Mouse (Mus musculus): ENCODE results near the gene Syne4. TPM values are rescaled to one million over a fixed set of nuclear protein-coding genes. Genes with fewer than 3 reads are reported as not detected.
A peak's percentile ranks its signal among the peaks of the same experiment; 100 is the strongest.

The Syne4 gene
- 36.9 and 39.2 TPM in 2 replicates for polyA plus RNA-seq (2016; fragmentation: Nextera tagmentation; extraction: Ambion mirVana)

DNA sequence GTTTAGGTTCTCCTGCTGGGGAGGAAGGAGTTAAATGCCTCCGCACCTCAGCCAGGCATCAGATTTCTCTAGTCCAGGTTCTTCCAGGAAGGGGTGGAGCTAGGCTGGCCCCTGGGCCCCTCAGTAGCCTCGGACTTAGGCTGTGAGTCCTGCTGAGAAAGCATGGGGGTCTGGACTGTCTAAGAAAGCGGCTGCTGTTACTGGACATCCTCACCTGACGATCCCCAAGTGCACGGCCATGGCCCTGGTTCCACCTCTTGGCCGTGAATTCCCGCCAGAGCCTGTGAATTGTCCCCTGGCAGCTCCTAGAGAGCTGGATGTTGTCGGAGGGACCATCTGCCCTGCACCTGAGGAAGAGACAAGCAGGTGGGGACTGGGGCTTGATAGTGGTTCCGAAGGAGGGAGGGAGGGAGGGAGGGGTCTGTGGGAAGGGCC, at the start of gene Syne4:
Gene Syne4 (plus strand): TSS at position 87 of the 435 bp plus-strand sequence.
- no peak for ATAC-seq (ENCODE audit: low FRiP score)
- peaks cover 20% of the 10 kb centered on the region for H3K36me3 ChIP-seq
- H3K4me1 ChIP-seq: peaks cover 10% of the 10 kb centered on the region; the same call in 1 of the 2 replicates
- H3K9me3 ChIP-seq (replicated peaks): no peaks in the 10 kb centered on the region
- H3K27ac ChIP-seq: no peak within 1 kb of the TSS
- peak within 1 kb of the TSS; percentile 27 for H3K4me3 ChIP-seq
- H3K27me3 ChIP-seq: no peaks in the 10 kb centered on the region
- H3K9ac ChIP-seq: peak within 1 kb of the TSS; percentile 46; the same call in 1 of the 2 replicates
- peak within 1 kb of the TSS; percentile 43 for H3K4me2 ChIP-seq (replicated peaks)
- 2% methylated on average over 9 of the region's 9 CpGs for WGBS

DNA sequence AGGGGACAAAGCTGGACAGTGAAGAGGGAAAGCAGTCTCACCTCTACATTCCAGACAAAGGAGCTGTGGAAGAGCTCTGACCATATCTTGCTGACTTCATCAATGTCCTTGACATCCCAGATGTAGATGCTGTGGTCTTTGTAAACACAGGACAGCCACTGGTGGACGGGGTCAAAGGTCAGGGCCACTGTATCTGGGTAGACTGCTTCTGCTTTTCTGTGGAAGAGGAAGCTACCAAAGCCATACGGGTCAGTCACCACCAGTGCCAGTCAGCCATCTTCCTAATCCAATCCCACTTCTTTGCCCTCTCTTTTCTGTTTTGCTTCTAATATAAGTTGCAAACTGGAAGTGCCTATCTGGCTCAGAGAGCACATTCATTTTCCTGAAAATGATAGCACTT, 49.6 kb upstream of the Syne4 start:
- Histone ChIP-seq H3K27ac (no peak overlapping the region), H3K27me3 (no peaks in the 10 kb centered on the region), H3K4me3 (no peak overlapping the region), H3K36me3 (peaks cover 29% of the 10 kb centered on the region), H3K4me1 (no peaks in the 10 kb centered on the region), H3K4me2 (replicated peaks) (no peak overlapping the region), H3K9me3 (replicated peaks) (no peaks in the 10 kb centered on the region), H3K9ac (no peak overlapping the region)
- no peak for ATAC-seq (ENCODE audit: low FRiP score)
- WGBS: 85% methylated on average over 2 of the region's 2 CpGs

GRCm38 (mm10) chr7:30265531-30265930, 49.1 kb upstream of the Syne4 start:
- H3K4me3 ChIP-seq: no peak overlapping the region
- H3K9me3 ChIP-seq (replicated peaks): no peaks in the 10 kb centered on the region
- WGBS: 98% methylated on average over 5 of the region's 5 CpGs
- no peak overlapping the region for H3K27ac ChIP-seq
- no peak overlapping the region for H3K9ac ChIP-seq
- H3K4me1 ChIP-seq: no peaks in the 10 kb centered on the region
- H3K4me2 ChIP-seq (replicated peaks): no peak overlapping the region
- H3K36me3 ChIP-seq: peaks cover 32% of the 10 kb centered on the region
- H3K27me3 ChIP-seq: no peaks in the 10 kb centered on the region
- no peak for ATAC-seq (ENCODE audit: low FRiP score)

- no peaks in the 10 kb centered on the region for H3K27me3 ChIP-seq
- no peak overlapping the region for H3K27ac ChIP-seq
- H3K4me2 ChIP-seq (replicated peaks): no peak overlapping the region
- no peak overlapping the region for H3K4me3 ChIP-seq
- H3K4me1 ChIP-seq: no peaks in the 10 kb centered on the region
- peaks cover 36% of the 10 kb centered on the region for H3K36me3 ChIP-seq
- ATAC-seq (ENCODE audit: low FRiP score): no peak
- WGBS: 94% methylated on average over 7 of the region's 7 CpGs
- no peaks in the 10 kb centered on the region for H3K9me3 ChIP-seq (replicated peaks)
- no peak overlapping the region for H3K9ac ChIP-seq
These were observed 48.7 kb upstream of the Syne4 start for GRCm38 (mm10) chr7:30265935-30266334.

DNA sequence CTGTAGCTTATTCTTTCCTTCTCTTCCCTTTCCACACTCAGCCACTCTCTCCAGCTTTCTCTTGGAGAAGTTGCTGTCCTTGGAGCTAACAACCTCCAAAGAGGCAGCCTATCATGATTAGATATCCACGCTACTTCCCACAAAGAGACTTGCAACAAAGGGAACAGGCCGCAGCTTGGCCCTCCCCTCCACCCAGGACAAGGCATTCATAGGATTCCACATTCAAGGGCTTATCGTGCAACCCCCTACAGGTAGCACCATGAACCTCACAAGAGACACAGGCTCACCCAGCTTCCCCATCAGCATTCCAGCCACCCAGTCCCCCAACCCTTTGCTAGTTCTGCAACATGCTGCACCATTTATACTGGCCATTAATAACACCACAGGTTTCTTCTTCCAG, 47.8 kb upstream of the Syne4 start:
- Histone ChIP-seq H3K9me3 (replicated peaks) (no peaks in the 10 kb centered on the region), H3K4me2 (replicated peaks) (no peak overlapping the region), H3K9ac (no peak overlapping the region), H3K36me3 (peaks cover 28% of the 10 kb centered on the region), H3K4me1 (no peaks in the 10 kb centered on the region), H3K27ac (no peak overlapping the region), H3K4me3 (no peak overlapping the region), H3K27me3 (no peaks in the 10 kb centered on the region)
- ATAC-seq (ENCODE audit: low FRiP score): no peak
- WGBS: 86% methylated on average over 3 of the region's 3 CpGs

DNA sequence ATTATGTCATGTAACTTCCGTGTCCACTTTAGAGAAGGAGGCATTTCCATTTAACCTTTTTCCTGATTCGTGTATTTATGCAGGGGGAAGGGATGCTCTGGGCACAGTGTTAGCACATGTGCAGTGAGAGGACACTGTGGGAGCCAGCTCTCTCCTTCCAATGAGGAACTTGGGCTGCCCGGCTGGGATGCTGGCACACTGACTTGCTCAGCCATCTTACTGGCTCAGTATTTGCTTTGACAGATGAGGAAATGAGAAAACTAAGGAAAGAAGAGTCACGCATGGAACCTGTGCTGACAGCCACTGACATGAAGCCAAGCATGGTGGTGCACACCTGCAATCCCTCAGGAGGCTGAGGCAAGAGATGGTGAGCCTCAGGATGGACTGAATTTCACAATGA, 45.0 kb upstream of the Syne4 start:
- ATAC-seq (ENCODE audit: low FRiP score): no peak
- Histone ChIP-seq H3K27me3 (no peaks in the 10 kb centered on the region), H3K36me3 (peaks cover 23% of the 10 kb centered on the region), H3K9ac (no peak overlapping the region), H3K4me2 (replicated peaks) (no peak overlapping the region), H3K9me3 (replicated peaks) (no peaks in the 10 kb centered on the region), H3K4me1 (no peaks in the 10 kb centered on the region), H3K4me3 (no peak overlapping the region), H3K27ac (no peak overlapping the region)
- WGBS: 85% methylated on average over 4 of the region's 4 CpGs

DNA sequence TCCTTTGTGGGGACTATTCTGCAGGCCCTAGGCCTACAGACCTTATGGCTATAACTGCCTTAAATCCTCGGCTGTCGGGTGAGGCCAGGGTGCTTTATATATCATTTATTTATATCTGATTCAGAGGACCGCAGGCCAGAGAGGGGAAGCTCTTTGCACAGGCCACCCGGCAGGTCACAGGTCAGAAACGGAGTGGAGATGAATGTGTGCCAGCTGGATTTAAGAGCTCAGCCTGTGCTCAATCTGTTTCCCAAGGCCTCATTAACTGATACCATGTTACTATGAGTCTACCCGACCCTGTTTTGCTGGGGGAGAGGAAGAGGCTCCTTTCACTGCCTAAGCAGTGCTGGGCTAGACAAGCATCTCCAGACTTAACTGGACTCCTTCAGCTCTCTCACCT, 40.2 kb upstream of the Syne4 start:
- 86% methylated on average over 6 of the region's 6 CpGs for WGBS
- Histone ChIP-seq H3K4me1 (peaks cover 3% of the 10 kb centered on the region), H3K27ac (no peak overlapping the region), H3K9ac (0 out of 2 replicates have a peak overlapping the region, but pooled peaks have one; percentile 13), H3K9me3 (replicated peaks) (no peaks in the 10 kb centered on the region), H3K36me3 (peaks cover 10% of the 10 kb centered on the region), H3K4me3 (no peak overlapping the region), H3K27me3 (no peaks in the 10 kb centered on the region), H3K4me2 (replicated peaks) (no peak overlapping the region)
- ATAC-seq (ENCODE audit: low FRiP score): no peak

- H3K9me3 ChIP-seq (replicated peaks): no peaks in the 10 kb centered on the region
- no peak for ATAC-seq (ENCODE audit: low FRiP score)
- peaks cover 8% of the 10 kb centered on the region for H3K4me1 ChIP-seq
- no peaks in the 10 kb centered on the region for H3K27me3 ChIP-seq
- 0 out of 2 replicates have a peak overlapping the region, but pooled peaks have one; percentile 63 for H3K4me3 ChIP-seq
- H3K9ac ChIP-seq: no peak overlapping the region
- H3K36me3 ChIP-seq: no peaks in the 10 kb centered on the region
- WGBS: 59% methylated on average over 2 of the region's 2 CpGs
- H3K4me2 ChIP-seq (replicated peaks): peak overlapping the region; percentile 93
- no peak overlapping the region for H3K27ac ChIP-seq
These were observed 35.7 kb upstream of the Syne4 start for GRCm38 (mm10) chr7:30278911-30279310.

GRCm38 (mm10) chr7:30279536-30279935, 35.1 kb upstream of the Syne4 start:
- Histone ChIP-seq H3K27me3 (no peaks in the 10 kb centered on the region), H3K9me3 (replicated peaks) (no peaks in the 10 kb centered on the region), H3K9ac (peak overlapping the region; percentile 62; the same call in 1 of the 2 replicates), H3K4me2 (replicated peaks) (peak overlapping the region; percentile 93), H3K4me3 (peak overlapping the region; percentile 63), H3K27ac (no peak overlapping the region; the same call in 1 of the 2 replicates), H3K4me1 (peaks cover 8% of the 10 kb centered on the region), H3K36me3 (no peaks in the 10 kb centered on the region)
- no peak for ATAC-seq (ENCODE audit: low FRiP score)
- WGBS: under 1% methylated on average over 6 of the region's 6 CpGs

GRCm38 (mm10) chr7:30279951-30280669, 34.5 kb upstream of the Syne4 start, which contains the start of the genes Thap8 and Wdr62:
Gene Thap8 (plus strand): TSS chr7:30280094.
Gene Wdr62 (minus strand): TSS chr7:30280419.
- Histone ChIP-seq H3K27me3 (no peaks in the 10 kb centered on the region), H3K4me1 (peaks cover 8% of the 10 kb centered on the region), H3K9me3 (replicated peaks) (no peaks in the 10 kb centered on the region), H3K36me3 (no peaks in the 10 kb centered on the region), H3K9ac (peak within 1 kb of the TSS; percentile 62), H3K4me2 (replicated peaks) (peak within 1 kb of the TSS; percentile 93), H3K27ac (peak within 1 kb of the TSS; percentile 95), H3K4me3 (peak within 1 kb of the TSS; percentile 63)
- peak; percentile 97 for ATAC-seq (ENCODE audit: low FRiP score)
- WGBS: under 1% methylated on average over 47 of the region's 49 CpGs

GRCm38 (mm10) chr7:30280670-30281138, 33.9 kb upstream of the Syne4 start:
- H3K4me1 ChIP-seq: peaks cover 8% of the 10 kb centered on the region
- peak; percentile 87 for ATAC-seq (ENCODE audit: low FRiP score)
- H3K4me3 ChIP-seq: peak overlapping the region; percentile 63
- H3K4me2 ChIP-seq (replicated peaks): peak overlapping the region; percentile 93
- H3K27me3 ChIP-seq: no peaks in the 10 kb centered on the region
- no peaks in the 10 kb centered on the region for H3K36me3 ChIP-seq
- no peaks in the 10 kb centered on the region for H3K9me3 ChIP-seq (replicated peaks)
- H3K9ac ChIP-seq: peak overlapping the region; percentile 49
- under 1% methylated on average over 20 of the region's 20 CpGs for WGBS
- H3K27ac ChIP-seq: peak overlapping the region; percentile 95

DNA sequence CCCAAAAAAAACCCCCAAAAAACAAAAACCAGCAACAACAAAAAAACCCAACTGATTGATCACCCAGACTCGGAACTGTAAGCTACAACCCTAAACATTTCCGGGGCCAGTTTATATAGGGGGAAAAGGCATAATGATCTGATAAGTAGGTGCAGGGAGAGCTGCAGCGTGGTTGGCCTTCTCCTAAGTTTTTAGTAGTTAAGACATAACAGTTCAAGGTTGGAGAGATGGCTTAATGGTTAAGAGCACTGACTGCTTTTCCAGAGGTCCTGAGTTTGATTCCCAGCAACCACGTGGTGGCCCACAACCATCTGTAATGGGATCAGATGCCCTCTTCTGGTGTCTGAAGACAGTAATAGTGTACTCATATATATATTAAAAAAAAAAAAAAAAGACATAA, 33.1 kb upstream of the Syne4 start:
- no peak overlapping the region for H3K4me3 ChIP-seq

More for the DNA sequence above, 33.1 kb upstream of the Syne4 start:
- Histone ChIP-seq H3K4me1 (peaks cover 8% of the 10 kb centered on the region), H3K27ac (no peak overlapping the region), H3K9me3 (replicated peaks) (no peaks in the 10 kb centered on the region), H3K9ac (no peak overlapping the region), H3K27me3 (no peaks in the 10 kb centered on the region), H3K36me3 (no peaks in the 10 kb centered on the region), H3K4me2 (replicated peaks) (no peak overlapping the region)
- ATAC-seq (ENCODE audit: low FRiP score): no peak
- 73% methylated on average over 4 of the region's 4 CpGs for WGBS

All from hindbrain, embryonic 12.5 days (tissue).